In genomic region chr16:38396155-38396554, GRCm38 (mm10) we compare ENCODE assay signal across 8 mouse cellular contexts. TPM values are rescaled to one million over a fixed set of nuclear protein-coding genes. Genes with fewer than 3 reads are reported as not detected.
DNase-seq lines count a peak whose midpoint lies in the region; TF ChIP-seq lines count a peak whose summit lies in the region.

No protein-coding gene starts in this region.

- no peak overlapping the region; the same call in 1 of the 2 replicates for H3K4me3 ChIP-seq in heart, adult 2 months
- no peak overlapping the region for H3K4me3 ChIP-seq in myocyte

- intact Hi-C loops in heart, adult 2 months (cut with DNase I) = loop anchor here (5.0 kb wide), 1 partner anchor 86 kb away; no protein-coding TSS in a partner anchor

- peaks cover 5% of the 10 kb centered on the region for H3K4me1 ChIP-seq in heart, adult 2 months (ENCODE audit: control insufficient read depth, insufficient read depth, low read length)

- 27% methylated on average over 13 of the region's 13 CpGs for WGBS in heart, adult 2 months

- TF ChIP-seq CTCF in heart, adult 2 months (IDR thresholded peaks at IDR 0.05) = no peak

- no peak for TF ChIP-seq POLR2A in heart, adult 2 months (IDR thresholded peaks at IDR 0.05; ENCODE audit: insufficient read depth, low read depth, low read length)
- no peak for TF ChIP-seq POLR2A in myocyte (IDR thresholded peaks at IDR 0.05; ENCODE audit: insufficient read length, low read depth)

- no peaks in the 10 kb centered on the region for H3K79me2 ChIP-seq in heart, adult 2 months (replicated peaks; ENCODE audit: control insufficient read depth, insufficient read depth, low read length)
- H3K79me2 ChIP-seq in myocyte (ENCODE audit: control insufficient read depth, insufficient read depth) = no peaks in the 10 kb centered on the region

- peak overlapping the region; percentile 69 for H3K4me2 ChIP-seq in myocyte (ENCODE audit: low read depth)

- no peak overlapping the region for H3ac ChIP-seq in myocyte (ENCODE audit: control insufficient read depth, insufficient read length)

- H3K9ac ChIP-seq in heart, adult 2 months (ENCODE audit: low read depth, low read length) = no peak overlapping the region

- no peaks in the 10 kb centered on the region for H3K36me3 ChIP-seq in heart, adult 2 months (ENCODE audit: control insufficient read depth, insufficient read depth, low read length)
- H3K36me3 ChIP-seq in myocyte (ENCODE audit: control insufficient read depth, insufficient read depth) = no peaks in the 10 kb centered on the region

- TF ChIP-seq EP300 in heart, adult 2 months (IDR thresholded peaks at IDR 0.05; ENCODE audit: insufficient read depth, low read depth, low read length) = no peak

- no peaks in the 10 kb centered on the region for H3K27me3 ChIP-seq in heart, adult 2 months (ENCODE audit: control insufficient read depth, insufficient read depth, low read length)
- no peaks in the 10 kb centered on the region for H3K27me3 ChIP-seq in myocyte (ENCODE audit: control insufficient read depth, insufficient read depth, insufficient read length)

- H3K27ac ChIP-seq in heart, adult 2 months = peak overlapping the region; percentile 34; the same call in 1 of the 2 replicates

- peak; percentile 25 to 37 for DNase-seq in layer of hippocampus, postnatal 10 days (ENCODE audit: low spot score in 2 of 2)
- DNase-seq in layer of hippocampus, postnatal 14 days (ENCODE audit: low spot score in 2 of 2) = no peak
- DNase-seq in brain, adult 2 months (ENCODE audit: low read depth, low spot score) = peak; percentile 54
- DNase-seq in heart, adult 2 months = peak; percentile 69 to 73
- peak; percentile 85 for DNase-seq in kidney, postnatal 10 days
- no peak for DNase-seq in layer of hippocampus, adult 9-11 months
- DNase-seq in T-cell, adult 2 months (ENCODE audit: low spot score) = no peak

TF ChIP-seq in myocyte, 11 proteins besides CTCF, POLR2A, EP300 and RAD21:
- TF ChIP-seq TCF12 (IDR thresholded peaks at IDR 0.05; ENCODE audit: insufficient read depth, poor library complexity, severe bottlenecking) (no peak), MYOG (IDR thresholded peaks at IDR 0.05; ENCODE audit: control insufficient read depth in 1 of 3, insufficient read depth in 1 of 3, insufficient read length in 2 of 3, low read depth in 2 of 3) (peak in 1 of 3 experiments; percentile 53), CEBPB (IDR thresholded peaks at IDR 0.05; ENCODE audit: insufficient read depth, poor library complexity, severe bottlenecking) (peak; percentile 83), MYOD1 (IDR thresholded peaks at IDR 0.05; ENCODE audit: control insufficient read depth in 1 of 3, insufficient read length in 2 of 3, low read depth in 2 of 3) (peak in 1 of 3 experiments; percentile 47)

RNA-seq across cellular contexts. Expression of gene Popdc2, which starts 34.1 kb away (rescaled TPM):
- under 1 TPM; 0.23 to 0.42 TPM for total RNA-seq in layer of hippocampus, postnatal 10 days (2021)
- under 1 TPM; 0.43 to 0.44 TPM for total RNA-seq in layer of hippocampus, postnatal 14 days (2021)
- 100 to 1,000 TPM; 462 to 476 TPM for total RNA-seq in heart, adult 2 months (2021)
- polyA plus RNA-seq in heart, adult 2 months (2012; rRNA removed) = 695 and 745 TPM in 2 replicates
- polyA plus RNA-seq in myocyte (2012; fragmentation: generic; extraction: Trizol) = 10.5 TPM

RNA-seq across cellular contexts. Expression of gene Pla1a, which starts 36.8 kb away (rescaled TPM):
- under 1 TPM; 0.62 to 0.98 TPM for total RNA-seq in layer of hippocampus, postnatal 10 days (2021)
- total RNA-seq in layer of hippocampus, postnatal 14 days (2021) = under 1 TPM; 0.60 to 0.76 TPM
- 1 to 10 TPM; 6.8 to 8.8 TPM for total RNA-seq in heart, adult 2 months (2021)
- 9.6 and 13.6 TPM in 2 replicates for polyA plus RNA-seq in heart, adult 2 months (2012; rRNA removed)
- polyA plus RNA-seq in myocyte (2012; fragmentation: generic; extraction: Trizol) = 13.9 TPM

RNA-seq across cellular contexts. Expression of gene Gm21987, which starts 49.3 kb away (rescaled TPM):
- total RNA-seq in layer of hippocampus, postnatal 10 days (2021) = not detected
- total RNA-seq in layer of hippocampus, postnatal 14 days (2021) = not detected
- total RNA-seq in heart, adult 2 months (2021) = not detected
- not detected in 2 replicates for polyA plus RNA-seq in heart, adult 2 months (2012; rRNA removed)
- 0.16 TPM for polyA plus RNA-seq in myocyte (2012; fragmentation: generic; extraction: Trizol)

RNA-seq across cellular contexts. Expression of gene Cox17, which starts 49.4 kb away (rescaled TPM):
- total RNA-seq in layer of hippocampus, postnatal 10 days (2021) = 10 to 100 TPM; 66.5 to 94.2 TPM
- total RNA-seq in layer of hippocampus, postnatal 14 days (2021) = 10 to 100 TPM; 94.9 to 97.0 TPM
- total RNA-seq in heart, adult 2 months (2021) = 100 to 1,000 TPM; 295 to 358 TPM
- polyA plus RNA-seq in heart, adult 2 months (2012; rRNA removed) = 190 and 221 TPM in 2 replicates
- polyA plus RNA-seq in myocyte (2012; fragmentation: generic; extraction: Trizol) = 653 TPM

RNA-seq across cellular contexts. Expression of gene Maats1, which starts 54.2 kb away (rescaled TPM):
- total RNA-seq in layer of hippocampus, postnatal 10 days (2021) = 1 to 10 TPM; 1.7 to 1.8 TPM
- total RNA-seq in layer of hippocampus, postnatal 14 days (2021) = 1 to 10 TPM; 1.1 to 2.0 TPM
- not detected for total RNA-seq in heart, adult 2 months (2021)
- 0.20 TPM in 1 of 2 replicates, not detected in the other for polyA plus RNA-seq in heart, adult 2 months (2012; rRNA removed)
- 1.1 TPM for polyA plus RNA-seq in myocyte (2012; fragmentation: generic; extraction: Trizol)

Comparison
In these comparisons a context has a peak if more than half of its experiments do, and no peak if none do; other contexts are left out.
1. DNase-seq: peak in layer of hippocampus, postnatal 10 days (2 of 2), brain, adult 2 months (single experiment), heart, adult 2 months (2 of 2) and kidney, postnatal 10 days (single experiment); none in layer of hippocampus, postnatal 14 days (0 of 2), layer of hippocampus, adult 9-11 months (single experiment) and T-cell, adult 2 months (single experiment).
2. RNA of gene Popdc2, which starts 34.1 kb away (total RNA-seq): 462 to 476 TPM in heart, adult 2 months; 0.43 to 0.44 TPM in layer of hippocampus, postnatal 14 days and 0.23 to 0.42 TPM in layer of hippocampus, postnatal 10 days; every median in the first group is over 100 times any median in the second.